Mouse (Mus musculus): Measurements from ENCODE around the gene Gm28047. TPM values are rescaled to one million over a fixed set of nuclear protein-coding genes. Genes with fewer than 3 reads are reported as not detected.

The Gm28047 gene
- polyA plus RNA-seq (2014; fragmentation: Nextera tagmentation; extraction: Ambion mirVana), result not detected in 2 replicates

GRCm38 (mm10) chr15:102624970-102625686 lies at the start of gene Gm28047, which contains the start of gene Atf7:
TSS of gene Gm28047 (minus strand) at chr15:102625067.
TSS of gene Atf7 (minus strand) at chr15:102625464.
- under 1% methylated on average over 51 of the region's 51 CpGs for WGBS

GRCm38 (mm10) chr15:102673548-102673947 lies 48.7 kb upstream of the Gm28047 start:
- H3K4me1 ChIP-seq (replicated peaks; ENCODE audit: control insufficient read depth, insufficient read depth, low read length), result peaks cover 9% of the 10 kb centered on the region
- 13% methylated on average over 10 of the region's 10 CpGs for WGBS
- no peaks in the 10 kb centered on the region for H3K36me3 ChIP-seq (ENCODE audit: control insufficient read depth, insufficient read depth, low read length)
- peaks cover 4% of the 10 kb centered on the region; the same call in 1 of the 2 replicates for H3K27me3 ChIP-seq (replicated peaks; ENCODE audit: control insufficient read depth, insufficient read depth, low read length)
- H3K9ac ChIP-seq (ENCODE audit: low read depth, low read length), result no peak overlapping the region
- H3K4me3 ChIP-seq (ENCODE audit: low read depth, low read length), result no peak overlapping the region
- no peaks in the 10 kb centered on the region for H3K9me3 ChIP-seq (ENCODE audit: control insufficient read depth, low read length)
- peak overlapping the region; percentile 64 for H3K4me2 ChIP-seq
- peak overlapping the region; percentile 14; the same call in 1 of the 2 replicates for H3K27ac ChIP-seq (ENCODE audit: low read depth, low read length)
- ATAC-seq (replicated peaks; ENCODE audit: low FRiP score) (no peak), DNase-seq (ENCODE audit: low spot score) (peak; percentile 54)

More at GRCm38 (mm10) chr15:102624970-102625686, at the start of gene Gm28047, which contains the start of gene Atf7:
- ATAC-seq (replicated peaks; ENCODE audit: low FRiP score) (peak; percentile 99), DNase-seq (ENCODE audit: low spot score) (peak; percentile 100)
- H3K4me1 ChIP-seq (replicated peaks; ENCODE audit: control insufficient read depth, insufficient read depth, low read length), result peaks cover 16% of the 10 kb centered on the region
- no peaks in the 10 kb centered on the region for H3K9me3 ChIP-seq (ENCODE audit: control insufficient read depth, low read length)
- H3K27ac ChIP-seq (ENCODE audit: low read depth, low read length), result peak within 1 kb of the TSS; percentile 93
- no peaks in the 10 kb centered on the region for H3K27me3 ChIP-seq (replicated peaks; ENCODE audit: control insufficient read depth, insufficient read depth, low read length)
- no peaks in the 10 kb centered on the region for H3K36me3 ChIP-seq (ENCODE audit: control insufficient read depth, insufficient read depth, low read length)
- peak within 1 kb of the TSS; percentile 79 for H3K9ac ChIP-seq (ENCODE audit: low read depth, low read length)
- H3K4me2 ChIP-seq, result peak within 1 kb of the TSS; percentile 92
- H3K4me3 ChIP-seq (ENCODE audit: low read depth, low read length), result peak within 1 kb of the TSS; percentile 80

GRCm38 (mm10) chr15:102672215-102673071 lies 47.6 kb upstream of the Gm28047 start, which contains the start of gene Atp5g2:
TSS of gene Atp5g2 (minus strand) at chr15:102672352.
- Histone ChIP-seq H3K4me3 (ENCODE audit: low read depth, low read length) (peak within 1 kb of the TSS; percentile 65), H3K27me3 (replicated peaks; ENCODE audit: control insufficient read depth, insufficient read depth, low read length) (peaks cover 4% of the 10 kb centered on the region; the same call in 1 of the 2 replicates), H3K36me3 (ENCODE audit: control insufficient read depth, insufficient read depth, low read length) (peaks cover 5% of the 10 kb centered on the region; the same call in 1 of the 2 replicates), H3K9ac (ENCODE audit: low read depth, low read length) (peak within 1 kb of the TSS; percentile 78), H3K27ac (ENCODE audit: low read depth, low read length) (peak within 1 kb of the TSS; percentile 92), H3K9me3 (ENCODE audit: control insufficient read depth, low read length) (no peaks in the 10 kb centered on the region), H3K4me2 (peak within 1 kb of the TSS; percentile 64), H3K4me1 (replicated peaks; ENCODE audit: control insufficient read depth, insufficient read depth, low read length) (peaks cover 9% of the 10 kb centered on the region)
- WGBS, result 9% methylated on average over 37 of the region's 37 CpGs
- ATAC-seq (replicated peaks; ENCODE audit: low FRiP score) (no peak), DNase-seq (ENCODE audit: low spot score) (no peak)

GRCm38 (mm10) chr15:102671721-102672214 lies 46.9 kb upstream of the Gm28047 start:
- Histone ChIP-seq H3K4me3 (ENCODE audit: low read depth, low read length) (peak overlapping the region; percentile 65), H3K9ac (ENCODE audit: low read depth, low read length) (peak overlapping the region; percentile 78), H3K4me2 (peak overlapping the region; percentile 64), H3K4me1 (replicated peaks; ENCODE audit: control insufficient read depth, insufficient read depth, low read length) (peaks cover 9% of the 10 kb centered on the region), H3K27me3 (replicated peaks; ENCODE audit: control insufficient read depth, insufficient read depth, low read length) (peaks cover 4% of the 10 kb centered on the region; the same call in 1 of the 2 replicates), H3K9me3 (ENCODE audit: control insufficient read depth, low read length) (no peaks in the 10 kb centered on the region), H3K36me3 (ENCODE audit: control insufficient read depth, insufficient read depth, low read length) (peaks cover 8% of the 10 kb centered on the region; the same call in 1 of the 2 replicates), H3K27ac (ENCODE audit: low read depth, low read length) (peak overlapping the region; percentile 92)
- peak; percentile 85 for DNase-seq (ENCODE audit: low spot score)
- WGBS, result under 1% methylated on average over 29 of the region's 34 CpGs
- peak; percentile 20; the same call in 1 of the 2 replicates for ATAC-seq (replicated peaks; ENCODE audit: low FRiP score)

GRCm38 (mm10) chr15:102670767-102671575 lies 46.1 kb upstream of the Gm28047 start:
- Histone ChIP-seq H3K9me3 (ENCODE audit: control insufficient read depth, low read length) (no peaks in the 10 kb centered on the region), H3K36me3 (ENCODE audit: control insufficient read depth, insufficient read depth, low read length) (peaks cover 10% of the 10 kb centered on the region; the same call in 1 of the 2 replicates), H3K4me3 (ENCODE audit: low read depth, low read length) (peak overlapping the region; percentile 65), H3K27me3 (replicated peaks; ENCODE audit: control insufficient read depth, insufficient read depth, low read length) (peaks cover 4% of the 10 kb centered on the region; the same call in 1 of the 2 replicates), H3K4me2 (peak overlapping the region; percentile 64), H3K27ac (ENCODE audit: low read depth, low read length) (peak overlapping the region; percentile 92), H3K4me1 (replicated peaks; ENCODE audit: control insufficient read depth, insufficient read depth, low read length) (peaks cover 9% of the 10 kb centered on the region), H3K9ac (ENCODE audit: low read depth, low read length) (peak overlapping the region; percentile 90)
- peak; percentile 100 for DNase-seq (ENCODE audit: low spot score)
- peak; percentile 94 for ATAC-seq (replicated peaks; ENCODE audit: low FRiP score)
- WGBS, result under 1% methylated on average over 53 of the region's 53 CpGs

- H3K4me1 ChIP-seq (replicated peaks; ENCODE audit: control insufficient read depth, insufficient read depth, low read length), result peaks cover 9% of the 10 kb centered on the region
Measured at GRCm38 (mm10) chr15:102670281-102670680, 45.4 kb upstream of the Gm28047 start.

GRCm38 (mm10) chr15:102669571-102669970 lies 44.7 kb upstream of the Gm28047 start:
- H3K27ac ChIP-seq (ENCODE audit: low read depth, low read length), result no peak overlapping the region; the same call in 1 of the 2 replicates
- WGBS, result 84% methylated on average over 8 of the region's 8 CpGs

More at GRCm38 (mm10) chr15:102670281-102670680, 45.4 kb upstream of the Gm28047 start:
- no peaks in the 10 kb centered on the region for H3K9me3 ChIP-seq (ENCODE audit: control insufficient read depth, low read length)
- H3K36me3 ChIP-seq (ENCODE audit: control insufficient read depth, insufficient read depth, low read length), result peaks cover 14% of the 10 kb centered on the region; the same call in 1 of the 2 replicates
- peak overlapping the region; percentile 65 for H3K4me3 ChIP-seq (ENCODE audit: low read depth, low read length)
- H3K9ac ChIP-seq (ENCODE audit: low read depth, low read length), result peak overlapping the region; percentile 90
- ATAC-seq (replicated peaks; ENCODE audit: low FRiP score), result no peak
- peaks cover 4% of the 10 kb centered on the region; the same call in 1 of the 2 replicates for H3K27me3 ChIP-seq (replicated peaks; ENCODE audit: control insufficient read depth, insufficient read depth, low read length)
- peak overlapping the region; percentile 70; the same call in 1 of the 2 replicates for H3K27ac ChIP-seq (ENCODE audit: low read depth, low read length)
- WGBS, result 9% methylated on average over 6 of the region's 6 CpGs
- no peak for DNase-seq (ENCODE audit: low spot score)
- peak overlapping the region; percentile 64 for H3K4me2 ChIP-seq

More at GRCm38 (mm10) chr15:102669571-102669970, 44.7 kb upstream of the Gm28047 start:
- peak overlapping the region; percentile 64 for H3K4me2 ChIP-seq
- H3K9me3 ChIP-seq (ENCODE audit: control insufficient read depth, low read length), result no peaks in the 10 kb centered on the region
- peak overlapping the region; percentile 90 for H3K9ac ChIP-seq (ENCODE audit: low read depth, low read length)
- H3K36me3 ChIP-seq (ENCODE audit: control insufficient read depth, insufficient read depth, low read length), result peaks cover 20% of the 10 kb centered on the region; the same call in 1 of the 2 replicates
- ATAC-seq (replicated peaks; ENCODE audit: low FRiP score), result no peak
- H3K4me1 ChIP-seq (replicated peaks; ENCODE audit: control insufficient read depth, insufficient read depth, low read length), result peaks cover 9% of the 10 kb centered on the region
- no peak for DNase-seq (ENCODE audit: low spot score)
- peak overlapping the region; percentile 65; the same call in 1 of the 2 replicates for H3K4me3 ChIP-seq (ENCODE audit: low read depth, low read length)
- peaks cover 4% of the 10 kb centered on the region; the same call in 1 of the 2 replicates for H3K27me3 ChIP-seq (replicated peaks; ENCODE audit: control insufficient read depth, insufficient read depth, low read length)

Data from liver, embryonic 11.5 days (tissue).